Mouse (Mus musculus): ENCODE data around the gene Msh3. TPM values are rescaled to one million over a fixed set of nuclear protein-coding genes. Genes with fewer than 3 reads are reported as not detected.

Msh3 gene
- polyA plus RNA-seq, 1 experiment from 2014 or later = 29.1 TPM

- no peak for DNase-seq (ENCODE audit: low spot score)
Measured at GRCm38 (mm10) chr13:92332103-92332879, 22.5 kb downstream of the Msh3 start.

GRCm38 (mm10) chr13:92330621-92331020, 24.2 kb downstream of the Msh3 start:
- no peak for DNase-seq (ENCODE audit: low spot score)

DNA sequence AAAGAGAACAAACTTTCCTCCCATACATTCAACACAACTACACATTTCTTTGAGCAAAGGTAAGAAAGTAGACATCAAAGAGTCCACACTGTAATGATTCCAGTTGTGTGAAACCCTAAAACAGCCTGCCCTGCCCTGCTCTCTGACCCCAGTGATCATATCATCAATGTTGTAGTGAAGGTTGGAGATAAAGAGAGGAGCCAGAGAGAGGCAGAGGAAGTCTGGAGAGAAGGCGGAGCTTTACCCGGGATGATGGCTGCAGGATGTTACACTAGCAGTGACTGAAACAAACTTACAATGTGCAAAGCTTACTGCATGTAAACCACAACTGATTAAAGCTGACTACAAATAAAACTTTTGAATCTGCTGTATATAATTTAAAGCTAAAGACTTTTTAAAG, 26.8 kb downstream of the Msh3 start:
- DNase-seq (ENCODE audit: low spot score) = no peak

- DNase-seq (ENCODE audit: low spot score) = no peak
Measured at GRCm38 (mm10) chr13:92326030-92326429, 28.8 kb downstream of the Msh3 start.

DNA sequence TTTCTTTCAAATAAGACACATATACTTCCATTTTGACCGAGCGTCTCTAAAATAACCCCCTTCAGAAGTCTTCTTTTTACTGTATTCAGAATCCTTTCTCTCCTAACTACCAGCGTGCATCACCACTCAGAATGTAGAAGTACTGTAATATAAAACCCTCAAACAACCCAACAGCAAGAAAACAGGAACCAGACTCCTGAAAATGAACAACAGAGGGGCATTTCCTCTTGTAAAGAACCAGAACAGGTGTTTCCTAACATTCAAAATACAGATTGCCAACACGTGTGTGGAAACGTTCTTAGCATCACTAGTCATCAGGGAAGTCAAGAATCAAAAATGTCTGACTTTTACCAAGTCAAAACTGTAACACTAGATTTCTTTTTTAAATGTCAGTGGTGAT, 34.0 kb downstream of the Msh3 start:
- peak; percentile 28 for DNase-seq (ENCODE audit: low spot score)

GRCm38 (mm10) chr13:92314613-92315012, 40.2 kb downstream of the Msh3 start:
- DNase-seq (ENCODE audit: low spot score) = no peak

DNA sequence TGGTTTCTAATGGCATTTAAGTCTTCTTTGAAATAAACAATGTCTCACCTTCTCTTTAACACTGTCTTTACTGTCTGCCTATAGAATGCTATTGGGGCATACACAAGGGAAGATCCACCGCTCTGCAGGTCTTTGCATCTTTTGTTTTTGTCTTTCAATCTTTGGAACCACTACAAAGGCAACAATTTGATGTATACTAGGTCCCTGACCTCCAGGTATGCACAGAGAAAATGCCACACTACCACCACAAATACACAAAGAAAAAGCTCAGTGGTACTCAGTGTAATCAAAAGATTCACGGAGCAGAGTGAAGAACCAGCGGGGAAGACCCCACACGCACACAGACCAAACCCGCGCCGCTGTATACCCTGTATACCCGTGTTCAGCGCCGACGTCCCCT, 49.1 kb downstream of the Msh3 start, which contains the start of gene Gm20379:
Gene Gm20379 (plus strand): TSS at position 301 of the 400 bp plus-strand sequence.
- DNase-seq (ENCODE audit: low spot score) = no peak

GRCm38 (mm10) chr13:92304291-92304690, 50.5 kb downstream of the Msh3 start:
- DNase-seq (ENCODE audit: low spot score) = no peak

DNA sequence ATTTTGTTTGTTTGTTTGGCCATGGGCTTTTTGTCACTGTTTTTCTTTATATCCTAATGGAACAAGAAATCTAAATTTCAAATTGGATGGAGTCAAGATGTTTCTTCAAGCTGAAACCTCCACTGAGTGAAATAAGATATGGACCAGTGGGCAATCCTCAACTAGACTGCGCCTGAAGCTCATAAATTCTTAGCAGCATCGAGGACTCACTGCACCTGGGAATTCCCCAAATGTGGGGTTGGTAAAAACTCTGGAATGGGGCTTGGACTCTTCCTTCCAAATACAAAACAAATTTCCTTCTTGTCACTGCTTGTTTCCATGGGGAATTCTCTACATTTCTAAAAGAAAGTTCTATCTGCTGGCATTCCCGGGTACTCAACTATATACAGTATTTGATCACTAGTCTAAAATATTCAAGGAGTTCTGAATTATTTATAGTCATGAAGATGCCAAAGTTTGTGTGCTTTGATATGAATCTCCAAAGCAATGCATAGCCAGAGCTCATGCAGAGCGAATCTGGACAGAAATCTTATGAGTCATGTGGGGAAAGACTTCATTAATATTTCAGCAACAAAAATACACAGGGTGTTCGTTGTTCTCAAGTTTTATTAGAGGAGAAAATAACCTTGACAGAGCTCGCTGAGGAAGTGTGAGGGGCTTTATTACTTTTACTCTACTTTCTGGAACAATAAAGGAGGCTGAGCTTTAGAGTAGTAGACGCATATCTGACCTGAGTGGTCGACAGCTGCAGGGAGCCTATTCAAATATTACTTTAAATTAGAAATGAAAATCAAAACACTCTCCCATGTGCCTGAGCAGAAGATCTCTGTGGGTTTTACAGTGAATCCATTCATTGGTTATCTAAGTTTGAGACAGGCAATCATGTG, 51.5 kb downstream of the Msh3 start:
- DNase-seq (ENCODE audit: low spot score) = no peak

GRCm38 (mm10) chr13:92302466-92302865, 52.3 kb downstream of the Msh3 start:
- DNase-seq (ENCODE audit: low spot score) = no peak

GRCm38 (mm10) chr13:92301754-92302153, 53.0 kb downstream of the Msh3 start:
- DNase-seq (ENCODE audit: low spot score) = no peak

GRCm38 (mm10) chr13:92299522-92299921, 55.3 kb downstream of the Msh3 start:
- no peak for DNase-seq (ENCODE audit: low spot score)

DNA sequence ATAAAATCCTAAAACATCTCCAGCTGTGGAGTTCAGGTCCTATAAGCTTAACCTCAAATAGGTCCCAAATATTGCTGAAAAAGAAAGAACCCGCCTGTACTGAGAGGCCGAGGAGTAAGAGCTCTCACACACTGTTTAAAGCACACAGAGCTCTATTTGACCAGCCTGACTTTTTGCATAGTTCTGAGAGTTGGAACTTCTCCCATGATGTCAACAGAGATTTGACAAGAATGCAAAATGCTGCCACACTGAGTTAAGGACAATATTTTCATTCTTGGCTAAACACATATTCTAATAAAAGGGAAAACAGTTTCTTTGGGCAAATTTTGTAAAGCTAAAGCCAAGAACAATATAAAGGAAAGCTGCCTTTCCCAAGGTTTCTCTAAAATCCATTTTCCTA, 57.8 kb downstream of the Msh3 start:
- DNase-seq (ENCODE audit: low spot score) = no peak

GRCm38 (mm10) chr13:92296490-92296889, 58.3 kb downstream of the Msh3 start:
- DNase-seq (ENCODE audit: low spot score) = no peak

GRCm38 (mm10) chr13:92293883-92294282, 60.9 kb downstream of the Msh3 start:
- no peak for DNase-seq (ENCODE audit: low spot score)

GRCm38 (mm10) chr13:92291605-92292004, 63.2 kb downstream of the Msh3 start:
- no peak for DNase-seq (ENCODE audit: low spot score)

DNA sequence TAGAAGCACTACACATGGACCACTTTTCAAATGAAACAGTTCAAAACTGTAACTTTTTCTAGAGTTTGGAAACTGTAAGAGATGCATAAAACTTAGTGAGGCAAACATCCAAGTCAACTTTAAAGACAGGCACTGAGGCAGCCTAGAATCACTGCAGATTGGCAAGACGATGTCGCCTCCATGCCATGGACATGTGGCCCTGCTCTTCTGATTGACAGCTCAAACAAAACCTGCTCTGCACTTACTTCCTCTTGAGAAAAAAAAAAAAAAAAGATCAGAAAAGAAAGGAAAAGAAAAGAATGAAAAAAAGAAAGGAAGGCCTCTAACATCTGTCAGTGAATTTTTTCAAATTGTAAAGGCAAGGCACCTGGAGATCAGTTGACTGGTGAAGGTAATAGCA, 77.8 kb downstream of the Msh3 start:
- DNase-seq (ENCODE audit: low spot score) = no peak

- DNase-seq (ENCODE audit: low spot score) = no peak
Measured at GRCm38 (mm10) chr13:92275292-92275691, 79.5 kb downstream of the Msh3 start.

GRCm38 (mm10) chr13:92274274-92275198, 80.3 kb downstream of the Msh3 start:
- no peak for DNase-seq (ENCODE audit: low spot score)

- DNase-seq (ENCODE audit: low spot score) = no peak
Measured at GRCm38 (mm10) chr13:92267076-92267475, 87.7 kb downstream of the Msh3 start.

DNA sequence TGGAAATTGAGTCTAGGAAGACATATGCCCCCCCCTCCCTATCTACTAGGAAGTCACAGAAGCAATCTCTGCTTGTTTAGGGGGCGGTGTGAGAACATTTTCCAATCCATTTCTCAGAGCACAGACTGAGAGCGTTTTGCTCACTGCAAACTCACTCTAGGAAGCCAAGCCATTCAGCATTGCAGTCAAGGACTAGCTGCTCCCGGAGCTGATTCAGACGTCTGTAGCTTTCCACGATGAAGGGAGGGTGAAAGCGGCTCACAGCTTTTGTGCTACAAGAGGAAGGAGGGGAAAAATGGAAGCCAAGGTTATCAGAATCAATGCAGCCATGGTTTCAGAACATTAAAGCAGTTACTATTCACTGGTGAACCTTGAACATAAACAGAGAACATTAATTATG, 91.2 kb downstream of the Msh3 start:
- DNase-seq (ENCODE audit: low spot score) = no peak

Data from thymus, postnatal 0 days (tissue).